Mouse (Mus musculus): ENCODE results near the gene Vps50.
A peak's percentile ranks its signal among the peaks of the same experiment; 100 is the strongest.
"Not testable (repeated sequence)": the region's sequence is repeated elsewhere in the genome, so short reads cannot be mapped to it uniquely, and the experiment has no call there.

Vps50 gene

DNA sequence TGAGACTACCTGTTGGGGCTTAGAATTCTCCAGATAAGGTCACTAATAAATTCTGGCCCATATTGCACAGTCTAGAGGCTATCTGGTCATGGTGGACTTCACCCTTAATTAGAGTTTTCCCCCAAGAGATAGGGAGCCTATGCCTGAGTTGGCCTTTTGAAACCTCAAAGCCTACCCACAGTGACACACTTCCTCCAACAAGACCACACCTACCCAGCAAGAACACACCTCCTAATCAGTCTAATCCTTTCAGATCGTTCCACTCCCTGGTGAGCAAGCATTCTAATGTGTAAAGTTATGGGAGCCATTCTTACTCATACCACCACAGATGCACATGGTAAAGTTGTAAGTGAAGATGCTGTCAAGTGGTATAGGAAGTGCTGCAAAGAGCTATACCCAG, 37.9 kb downstream of the Vps50 start:
- no peak for DNase-seq (ENCODE audit: low read depth)

DNA sequence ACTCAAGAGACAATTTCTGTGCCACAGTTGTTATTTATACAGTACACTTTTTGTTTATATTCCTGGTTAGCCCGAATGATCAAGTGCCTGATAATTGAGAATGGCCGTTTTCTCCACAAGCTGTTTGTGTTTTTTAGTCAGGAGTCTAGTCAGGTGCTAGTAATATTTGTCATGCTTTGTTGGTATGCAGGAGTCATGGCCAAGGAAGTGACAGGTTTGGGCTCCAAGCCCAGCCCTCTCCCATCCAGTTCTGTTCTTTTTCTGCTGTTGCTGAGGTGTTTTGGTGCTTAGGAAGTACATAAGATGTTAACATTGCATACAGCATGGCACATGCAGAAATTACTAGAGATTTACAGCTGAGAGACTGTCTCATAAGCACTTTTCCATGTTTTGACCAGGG, 41.3 kb downstream of the Vps50 start:
- DNase-seq (ENCODE audit: low read depth): no peak

- no peak for DNase-seq (ENCODE audit: low read depth)
Observed at GRCm38 (mm10) chr6:3543862-3544261, 45.7 kb downstream of the Vps50 start.

- no peak for DNase-seq (ENCODE audit: low read depth)
Observed at GRCm38 (mm10) chr6:3544970-3545369, 46.8 kb downstream of the Vps50 start.

- DNase-seq (ENCODE audit: low read depth): no peak
Observed at GRCm38 (mm10) chr6:3548959-3549358, 50.8 kb downstream of the Vps50 start.

DNA sequence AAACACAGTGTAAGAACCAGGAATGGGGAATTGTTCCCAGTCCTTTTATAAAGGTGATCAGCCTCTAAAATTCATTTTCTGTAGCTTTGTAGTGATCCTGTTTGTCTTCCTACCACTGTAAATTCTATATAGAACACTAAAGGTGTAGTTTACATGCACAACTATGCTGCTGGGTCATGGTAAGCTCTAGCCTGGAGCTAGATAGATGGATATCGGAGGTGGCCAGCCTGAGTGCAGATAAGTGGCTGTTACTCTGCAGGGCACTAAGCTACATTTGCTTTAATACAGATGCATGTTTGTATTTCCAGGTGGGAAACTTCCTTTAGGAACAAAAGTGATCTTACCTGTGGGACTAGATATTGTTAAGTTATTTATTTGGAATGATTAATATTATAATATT, 51.8 kb downstream of the Vps50 start:
- no peak for DNase-seq (ENCODE audit: low read depth)

DNA sequence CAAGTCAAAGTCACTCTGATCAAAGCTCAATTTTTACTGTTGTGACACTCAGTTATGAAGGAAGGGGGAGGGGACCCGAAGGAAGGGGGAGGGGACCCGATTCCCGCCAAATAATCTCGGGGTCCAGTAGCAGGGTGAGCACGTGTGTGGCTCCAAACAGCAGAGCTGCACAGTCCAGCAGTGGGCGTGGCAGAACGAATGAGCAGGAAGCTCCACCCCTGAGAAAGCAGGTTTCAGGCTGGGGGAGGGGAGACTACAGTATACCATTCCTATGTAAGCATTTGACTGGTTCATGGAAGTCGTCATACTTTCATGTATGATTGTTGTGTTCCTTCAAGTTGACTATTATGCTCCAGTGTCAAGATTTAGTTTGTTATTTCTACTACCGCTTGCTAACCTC, 54.5 kb downstream of the Vps50 start:
- not testable (repeated sequence) for DNase-seq (ENCODE audit: low read depth)

DNA sequence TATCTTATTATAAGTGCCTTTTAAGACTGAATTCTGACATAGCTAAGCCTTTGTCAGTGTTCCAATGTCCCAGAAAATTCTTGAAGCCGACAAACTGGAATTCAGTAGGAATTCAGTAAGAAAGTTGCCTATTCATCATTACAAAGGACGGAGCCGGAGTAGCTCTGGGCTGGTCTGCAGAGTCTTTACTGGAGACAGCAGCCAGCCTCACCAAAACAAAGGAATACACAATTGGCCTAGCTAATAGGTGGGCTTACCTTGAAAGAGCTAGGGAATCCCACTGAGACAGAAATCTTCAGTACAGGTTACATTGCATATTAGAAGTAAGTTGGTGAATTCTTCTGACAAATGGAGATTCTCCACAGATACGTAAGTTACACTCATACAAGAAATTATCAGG, 59.0 kb downstream of the Vps50 start:
- no peak for DNase-seq (ENCODE audit: low read depth)

GRCm38 (mm10) chr6:3560009-3560408, 61.8 kb downstream of the Vps50 start:
- no peak for DNase-seq (ENCODE audit: low read depth)

GRCm38 (mm10) chr6:3562301-3562700, 64.1 kb downstream of the Vps50 start:
- no peak for DNase-seq (ENCODE audit: low read depth)

GRCm38 (mm10) chr6:3564118-3564517, 65.9 kb downstream of the Vps50 start:
- DNase-seq (ENCODE audit: low read depth): not testable (repeated sequence)

DNA sequence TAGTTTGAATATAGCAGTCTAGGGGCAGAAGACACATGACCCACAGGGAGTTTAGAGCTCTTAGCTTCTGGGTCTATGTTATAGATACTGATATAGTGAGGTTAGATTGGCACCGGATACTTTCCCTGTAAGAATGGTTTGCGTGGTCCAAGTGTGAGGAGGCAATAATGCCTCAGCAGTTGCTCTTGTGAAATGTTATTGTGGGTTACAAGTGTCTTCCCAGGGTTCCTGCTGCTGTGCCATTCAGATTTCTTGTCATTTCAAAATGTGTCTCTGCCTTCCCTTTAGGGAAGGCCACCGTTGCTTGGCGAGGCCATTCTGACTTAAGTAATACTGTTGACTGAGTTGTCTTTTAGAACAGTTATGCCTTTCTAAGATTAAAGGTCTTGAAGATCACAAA, 66.8 kb downstream of the Vps50 start:
- DNase-seq (ENCODE audit: low read depth): no peak

DNA sequence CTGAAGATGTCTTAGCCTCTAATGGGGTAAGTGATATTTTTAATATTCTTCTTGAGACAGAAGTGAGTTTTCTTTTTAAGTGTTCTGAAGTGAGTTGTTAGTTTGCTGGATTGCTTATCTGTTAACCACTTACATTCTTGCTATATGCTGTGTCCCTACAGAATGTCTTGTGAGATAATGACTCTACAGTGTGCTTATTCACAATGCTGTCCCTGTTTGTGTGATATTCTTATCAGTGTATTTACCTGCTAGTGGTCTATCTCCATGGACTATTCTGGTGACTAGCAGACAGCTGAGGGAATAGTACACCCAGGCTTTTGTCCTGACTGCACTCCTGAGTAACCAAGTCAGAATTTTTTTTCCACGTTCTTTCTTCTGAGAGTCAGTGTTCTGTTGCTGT, 67.5 kb downstream of the Vps50 start:
- DNase-seq (ENCODE audit: low read depth): peak; percentile 56

- DNase-seq (ENCODE audit: low read depth): no peak
Observed at GRCm38 (mm10) chr6:3567071-3567610, 69.0 kb downstream of the Vps50 start.

- DNase-seq (ENCODE audit: low read depth): no peak
Observed at GRCm38 (mm10) chr6:3572221-3572815, 74.1 kb downstream of the Vps50 start.

- DNase-seq (ENCODE audit: low read depth): no peak
Observed at GRCm38 (mm10) chr6:3573787-3574186, 75.6 kb downstream of the Vps50 start.

GRCm38 (mm10) chr6:3585402-3585801, 87.2 kb downstream of the Vps50 start:
- DNase-seq (ENCODE audit: low read depth): no peak

DNA sequence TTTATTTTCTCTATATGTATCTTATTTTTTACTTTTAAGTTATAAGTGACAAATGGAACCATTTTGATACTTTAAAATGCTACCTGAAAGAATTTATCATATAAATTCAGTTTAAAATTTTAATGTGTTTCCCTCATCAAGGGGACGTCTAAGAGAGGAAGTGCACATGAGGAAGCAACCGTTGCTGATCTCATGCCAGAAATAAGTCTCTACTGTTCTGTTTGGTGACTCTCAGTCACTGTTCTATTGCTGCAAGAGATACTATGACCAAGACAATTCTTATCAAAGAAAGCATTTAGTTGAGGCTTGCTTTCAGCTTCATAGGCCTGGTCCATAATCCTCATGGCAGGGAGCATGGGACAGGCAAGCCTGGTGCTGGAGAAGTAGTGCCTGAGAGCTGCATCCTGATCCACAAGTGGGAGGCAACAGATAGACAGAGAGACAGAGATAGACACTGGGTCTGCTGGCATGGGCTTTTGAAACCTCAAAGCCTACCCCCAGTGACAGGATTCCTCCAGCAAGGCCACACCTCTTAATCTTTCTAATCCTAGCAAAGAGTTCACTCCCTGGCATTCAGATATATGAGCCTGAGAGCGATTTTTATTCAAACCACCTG, 92.2 kb downstream of the Vps50 start:
- DNase-seq (ENCODE audit: low read depth): no peak

DNA sequence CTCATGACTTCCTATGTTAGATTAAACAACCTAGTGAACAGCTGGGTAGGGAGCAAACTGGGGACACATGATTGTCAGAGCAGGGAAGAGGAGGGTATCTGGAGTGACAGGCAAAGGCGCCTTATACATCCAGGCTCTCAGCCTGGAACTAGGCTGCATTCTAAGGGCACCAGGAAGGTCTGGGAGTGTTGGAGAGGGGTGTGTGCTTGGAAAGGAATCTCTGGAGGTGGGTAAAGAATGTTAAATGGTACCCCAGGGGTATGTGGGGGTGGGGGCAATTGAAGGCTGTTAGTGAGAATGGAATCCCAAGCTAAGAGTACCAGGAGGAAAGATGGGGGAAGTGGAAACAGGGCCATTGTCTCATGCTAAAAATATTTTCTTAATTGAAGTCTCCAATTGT, 96.1 kb downstream of the Vps50 start:
- DNase-seq (ENCODE audit: low read depth): no peak

DNA sequence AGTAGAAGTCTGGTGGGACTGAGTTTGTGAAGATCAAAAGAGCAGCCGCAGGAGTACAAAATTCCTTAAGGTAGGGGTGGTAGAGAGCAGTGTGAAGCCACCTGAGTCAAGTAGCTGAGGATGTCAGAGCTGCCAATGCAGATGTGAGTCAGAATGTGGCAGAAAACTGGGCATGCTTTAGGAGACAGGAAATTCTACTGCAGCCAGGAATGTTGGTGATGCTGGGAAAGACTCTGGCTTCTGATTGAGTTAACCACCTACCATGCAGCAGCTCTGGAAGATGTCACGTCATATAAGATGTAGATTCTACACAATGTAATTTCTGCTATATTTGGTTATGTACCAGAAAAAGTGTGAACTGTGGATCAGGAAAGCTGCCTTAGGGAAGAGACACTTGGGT, 114.6 kb downstream of the Vps50 start:
- DNase-seq (ENCODE audit: low read depth): no peak

DNA sequence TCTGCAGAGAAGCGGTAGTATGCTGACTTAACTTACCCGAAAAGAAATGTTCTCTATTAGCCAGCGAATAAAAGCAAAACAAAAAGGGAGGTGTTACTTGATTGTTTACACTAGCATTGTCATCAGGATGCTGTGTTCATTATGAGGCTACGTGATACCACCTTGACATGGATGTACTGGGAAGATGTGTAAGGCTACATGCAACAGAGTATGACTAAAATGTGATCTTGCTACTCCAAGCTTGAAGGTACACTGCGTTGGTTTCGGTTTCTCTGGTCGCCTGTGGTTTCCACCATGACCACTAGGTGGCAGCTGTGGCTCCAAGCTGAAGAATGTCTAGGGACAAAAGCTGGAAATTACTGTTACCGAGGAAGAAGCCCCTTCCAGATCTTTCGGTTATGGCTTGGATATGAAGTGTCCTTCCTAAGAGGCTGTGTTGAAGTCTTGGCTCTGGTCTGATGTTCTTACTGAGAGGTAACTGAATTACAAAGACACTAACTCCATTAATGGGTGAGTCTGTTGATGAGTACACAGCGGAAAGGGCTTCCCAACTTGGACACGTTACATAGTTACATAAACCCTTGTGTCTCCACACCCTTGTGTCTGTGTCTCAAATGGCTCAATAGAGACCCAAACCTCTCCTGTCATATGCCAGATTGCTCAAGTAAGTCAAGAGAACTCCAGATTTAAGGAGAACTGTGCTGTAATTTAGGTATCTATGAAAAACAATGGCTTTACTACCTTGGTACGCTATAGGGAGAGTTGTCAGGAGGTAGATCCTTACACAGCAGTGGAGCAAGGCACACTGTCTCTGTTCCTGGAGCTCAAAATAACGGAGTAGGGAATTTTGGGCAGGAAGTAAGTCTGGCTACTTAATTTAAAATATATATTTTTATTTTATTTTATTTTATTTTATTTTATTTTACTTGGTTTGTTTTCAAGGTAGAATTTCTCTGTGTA, 122.5 kb downstream of the Vps50 start:
- DNase-seq (ENCODE audit: low read depth): peak; percentile 7

All from c-Kit-positive CD71-positive TER-119-negative erythroid progenitor cells, embryonic 14.5 days (primary cell).